Mouse (Mus musculus) cerebellum, adult 9-11 months (tissue): Measurements from ENCODE around the gene Phldb1.
A peak's percentile ranks its signal among the peaks of the same experiment; 100 is the strongest.
"Not testable (repeated sequence)": the region's sequence is repeated elsewhere in the genome, so short reads cannot be mapped to it uniquely, and the experiment has no call there.

Experiments
- DNase-seq: peaks from one replicate; pipeline ENCODE4 v3.0.0; 2022

The Phldb1 gene

GRCm38 (mm10) chr9:44652027-44652426 lies 83.0 kb downstream of the Phldb1 start:
- peak; percentile 59 for DNase-seq

GRCm38 (mm10) chr9:44648881-44649281 lies 86.1 kb downstream of the Phldb1 start:
- DNase-seq: no peak

- no peak for DNase-seq
These were observed 87.3 kb downstream of the Phldb1 start for GRCm38 (mm10) chr9:44647656-44648055.

GRCm38 (mm10) chr9:44647026-44647425 lies 88.0 kb downstream of the Phldb1 start:
- no peak for DNase-seq

GRCm38 (mm10) chr9:44646366-44646765 lies 88.6 kb downstream of the Phldb1 start:
- DNase-seq: no peak

- DNase-seq: no peak
These were observed 89.1 kb downstream of the Phldb1 start for GRCm38 (mm10) chr9:44645924-44646323.

GRCm38 (mm10) chr9:44645481-44645880 lies 89.5 kb downstream of the Phldb1 start:
- peak; percentile 42 for DNase-seq

- DNase-seq: no peak
These were observed 90.8 kb downstream of the Phldb1 start for GRCm38 (mm10) chr9:44644186-44644585.

- DNase-seq: no peak
These were observed 91.9 kb downstream of the Phldb1 start for GRCm38 (mm10) chr9:44643103-44643502.

GRCm38 (mm10) chr9:44641616-44642015 lies 93.4 kb downstream of the Phldb1 start:
- DNase-seq: no peak

GRCm38 (mm10) chr9:44640646-44641357 lies 94.2 kb downstream of the Phldb1 start:
- no peak for DNase-seq

GRCm38 (mm10) chr9:44640028-44640427 lies 95.0 kb downstream of the Phldb1 start:
- DNase-seq: not testable (repeated sequence)

- peak; percentile 58 for DNase-seq
These were observed 96.3 kb downstream of the Phldb1 start for GRCm38 (mm10) chr9:44638726-44639125.

- peak; percentile 38 for DNase-seq
These were observed 97.3 kb downstream of the Phldb1 start for GRCm38 (mm10) chr9:44637551-44638169.
